Mouse (Mus musculus): ENCODE measurements at regions not wholly inside any gene's neighbourhood (a gene's known extent, or its start where the extent isn't known, plus 50 kb on each side); places are given as distances from the start of the nearest gene placed in this dataset.
"Not testable (repeated sequence)": the region's sequence is repeated elsewhere in the genome, so short reads cannot be mapped to it uniquely, and the experiment has no call there.

DNA sequence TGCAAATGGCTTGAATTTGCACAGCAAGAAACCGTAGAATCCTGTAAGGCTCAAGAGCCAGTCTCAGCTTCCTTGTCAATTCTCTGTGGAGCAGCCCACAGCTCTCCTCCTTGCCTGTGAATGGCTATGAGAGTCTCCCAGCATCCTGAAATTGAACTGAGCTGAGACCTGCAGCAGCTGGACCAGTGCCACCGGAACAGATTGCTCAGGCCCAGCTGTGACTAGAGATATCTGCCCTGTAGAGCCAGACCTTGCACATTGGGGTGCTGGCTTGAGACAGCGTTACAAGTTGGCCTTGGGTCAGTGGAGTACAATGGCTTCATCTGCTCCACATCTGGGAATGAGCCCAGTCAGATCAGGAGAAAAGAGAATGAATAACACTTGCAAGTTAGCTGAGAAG, 390.6 kb downstream of the Tcerg1l start:
- H3K4me3 ChIP-seq = no peak overlapping the region
- H3K27me3 ChIP-seq = no peaks in the 10 kb centered on the region
- H3K36me3 ChIP-seq = no peaks in the 10 kb centered on the region
- no peaks in the 10 kb centered on the region for H3K9me3 ChIP-seq (replicated peaks)
- 46% methylated on average over 3 of the region's 3 CpGs for WGBS
- H3K4me1 ChIP-seq (replicated peaks) = no peaks in the 10 kb centered on the region
- no peak for ATAC-seq (replicated peaks; ENCODE audit: insufficient number of reproducible peaks, insufficient read depth, low FRiP score, low read depth)
- H3K9ac ChIP-seq = no peak overlapping the region
- H3K4me2 ChIP-seq = no peak overlapping the region
- H3K27ac ChIP-seq = no peak overlapping the region

DNA sequence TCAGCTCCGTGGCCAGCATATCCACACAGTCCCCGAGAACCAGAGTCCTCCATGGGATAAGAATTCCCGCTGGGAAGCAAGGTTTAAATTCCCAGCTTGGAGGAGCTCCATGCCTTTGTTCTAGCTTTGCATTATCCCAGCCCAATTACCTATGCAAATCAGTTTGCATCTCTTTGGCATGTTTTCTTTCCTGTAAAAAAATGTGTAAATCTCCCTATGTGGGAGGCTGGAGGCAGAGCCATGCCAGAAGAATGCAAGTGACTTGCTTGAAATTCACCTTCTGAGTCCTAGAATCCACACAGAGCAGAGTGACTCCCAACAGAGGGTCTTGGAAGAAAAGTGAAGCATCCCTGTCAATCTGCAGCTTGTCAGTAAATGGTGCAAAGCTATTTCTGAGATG, 388.9 kb downstream of the Tcerg1l start:
- H3K27ac ChIP-seq = no peak overlapping the region
- no peak overlapping the region for H3K4me3 ChIP-seq
- H3K4me1 ChIP-seq (replicated peaks) = no peaks in the 10 kb centered on the region
- no peak overlapping the region for H3K4me2 ChIP-seq
- H3K9ac ChIP-seq = no peak overlapping the region
- no peaks in the 10 kb centered on the region for H3K27me3 ChIP-seq
- H3K36me3 ChIP-seq = no peaks in the 10 kb centered on the region
- ATAC-seq (replicated peaks; ENCODE audit: insufficient number of reproducible peaks, insufficient read depth, low FRiP score, low read depth) = no peak
- 44% methylated on average over 3 of the region's 3 CpGs for WGBS
- H3K9me3 ChIP-seq (replicated peaks) = no peaks in the 10 kb centered on the region

DNA sequence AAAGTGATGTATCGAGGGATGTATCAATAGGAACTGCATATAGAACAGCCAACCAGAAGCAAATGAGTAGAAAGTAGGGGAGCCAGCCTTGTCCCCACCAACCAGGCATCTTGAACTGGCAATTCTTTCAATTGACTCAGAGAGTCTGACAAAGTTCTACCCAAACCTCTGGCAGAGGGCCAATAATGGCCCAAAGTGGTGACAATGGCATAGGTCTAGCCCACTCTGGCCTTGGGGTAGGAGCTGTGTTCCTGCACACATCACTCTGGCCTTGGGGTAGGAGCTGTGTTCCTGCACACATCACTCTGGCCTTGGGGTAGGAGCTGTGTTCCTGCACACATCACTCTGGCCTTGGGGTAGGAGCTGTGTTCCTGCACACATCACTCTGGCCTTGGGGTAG, 373.5 kb downstream of the Tcerg1l start:
- H3K9ac ChIP-seq; H3K36me3 ChIP-seq; H3K27me3 ChIP-seq; H3K9me3 ChIP-seq (replicated peaks); ATAC-seq (replicated peaks; ENCODE audit: insufficient number of reproducible peaks, insufficient read depth, low FRiP score, low read depth); H3K4me3 ChIP-seq; H3K4me2 ChIP-seq; H3K27ac ChIP-seq; H3K4me1 ChIP-seq (replicated peaks): not testable (repeated sequence)
- WGBS = 90% methylated on average over 1 of the region's 1 CpGs

DNA sequence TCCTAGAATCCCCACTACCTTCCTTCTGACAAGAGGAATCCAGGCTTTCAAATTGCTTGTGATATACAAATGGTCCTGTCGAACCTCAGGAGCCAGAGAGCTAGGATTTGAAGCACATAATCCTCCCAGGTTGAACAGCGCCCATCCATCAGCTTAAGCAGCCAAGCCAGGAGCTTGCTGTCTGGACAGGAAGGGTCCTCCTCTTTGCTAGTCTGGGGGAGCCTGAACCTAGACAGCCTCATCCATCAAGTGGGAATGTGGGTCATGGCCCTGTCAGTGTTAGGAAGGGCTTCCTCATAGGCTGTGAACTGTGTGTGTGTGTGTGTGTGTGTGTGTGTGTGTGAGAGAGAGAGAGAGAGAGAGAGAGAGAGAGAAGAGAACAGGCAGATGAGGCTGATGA, 345.8 kb downstream of the Tcerg1l start:
- H3K27ac ChIP-seq = no peak overlapping the region
- no peaks in the 10 kb centered on the region for H3K36me3 ChIP-seq
- ATAC-seq (replicated peaks; ENCODE audit: insufficient number of reproducible peaks, insufficient read depth, low FRiP score, low read depth) = no peak
- H3K27me3 ChIP-seq = no peaks in the 10 kb centered on the region
- H3K4me3 ChIP-seq = no peak overlapping the region
- no peak overlapping the region for H3K4me2 ChIP-seq
- no peaks in the 10 kb centered on the region for H3K4me1 ChIP-seq (replicated peaks)
- H3K9me3 ChIP-seq (replicated peaks) = no peaks in the 10 kb centered on the region
- H3K9ac ChIP-seq = no peak overlapping the region
- 41% methylated on average over 2 of the region's 2 CpGs for WGBS

DNA sequence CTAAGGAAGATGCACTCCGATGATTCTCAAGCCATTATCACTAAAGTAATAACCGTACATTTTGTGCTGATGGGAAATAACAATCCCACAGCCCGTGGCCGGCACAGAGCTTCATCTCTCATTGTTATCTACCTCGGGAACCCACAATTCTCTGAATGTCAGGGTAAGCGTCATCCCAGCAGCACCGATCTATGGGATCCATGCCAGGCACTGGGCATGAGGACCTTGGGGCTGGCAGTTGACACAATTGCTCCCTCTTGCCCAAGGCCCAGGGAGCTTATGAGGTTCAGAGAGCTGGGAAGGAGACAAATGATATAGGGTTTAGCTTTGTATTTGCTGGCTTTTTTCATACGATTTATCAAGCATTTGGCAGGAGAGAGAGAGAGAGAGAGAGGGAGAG, 342.8 kb downstream of the Tcerg1l start:
- H3K4me3 ChIP-seq = no peak overlapping the region
- no peak overlapping the region for H3K4me2 ChIP-seq
- 79% methylated on average over 8 of the region's 8 CpGs for WGBS
- H3K9ac ChIP-seq = no peak overlapping the region
- H3K27ac ChIP-seq = no peak overlapping the region
- no peaks in the 10 kb centered on the region for H3K4me1 ChIP-seq (replicated peaks)
- no peaks in the 10 kb centered on the region for H3K27me3 ChIP-seq
- H3K9me3 ChIP-seq (replicated peaks) = no peaks in the 10 kb centered on the region
- H3K36me3 ChIP-seq = no peaks in the 10 kb centered on the region
- ATAC-seq (replicated peaks; ENCODE audit: insufficient number of reproducible peaks, insufficient read depth, low FRiP score, low read depth) = no peak

DNA sequence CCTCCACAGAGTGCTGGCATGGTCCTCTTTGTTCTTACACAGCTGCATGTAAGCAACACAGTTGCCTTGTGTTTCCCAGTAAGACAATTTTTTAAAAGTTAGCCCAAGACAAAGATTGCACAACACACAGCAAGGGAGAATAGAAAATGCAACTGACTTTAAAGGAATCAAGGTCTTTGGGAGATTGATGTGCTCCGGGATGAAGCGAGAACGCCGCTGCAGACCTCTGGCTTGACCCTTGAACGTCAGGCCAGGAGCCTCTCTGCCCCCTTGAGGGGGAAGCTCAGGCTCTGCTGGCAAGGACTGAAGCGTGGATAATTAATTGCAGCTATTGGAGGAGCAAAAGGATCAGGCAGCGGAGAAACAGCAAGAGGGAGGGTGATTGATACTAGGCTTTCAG, 336.4 kb downstream of the Tcerg1l start:
- H3K4me1 ChIP-seq (replicated peaks) = no peaks in the 10 kb centered on the region
- no peak overlapping the region for H3K4me2 ChIP-seq
- no peak overlapping the region for H3K4me3 ChIP-seq
- H3K27me3 ChIP-seq = no peaks in the 10 kb centered on the region
- H3K9me3 ChIP-seq (replicated peaks) = no peaks in the 10 kb centered on the region
- no peak overlapping the region for H3K27ac ChIP-seq
- no peaks in the 10 kb centered on the region for H3K36me3 ChIP-seq
- ATAC-seq (replicated peaks; ENCODE audit: insufficient number of reproducible peaks, insufficient read depth, low FRiP score, low read depth) = no peak
- WGBS = 51% methylated on average over 7 of the region's 7 CpGs
- no peak overlapping the region for H3K9ac ChIP-seq

DNA sequence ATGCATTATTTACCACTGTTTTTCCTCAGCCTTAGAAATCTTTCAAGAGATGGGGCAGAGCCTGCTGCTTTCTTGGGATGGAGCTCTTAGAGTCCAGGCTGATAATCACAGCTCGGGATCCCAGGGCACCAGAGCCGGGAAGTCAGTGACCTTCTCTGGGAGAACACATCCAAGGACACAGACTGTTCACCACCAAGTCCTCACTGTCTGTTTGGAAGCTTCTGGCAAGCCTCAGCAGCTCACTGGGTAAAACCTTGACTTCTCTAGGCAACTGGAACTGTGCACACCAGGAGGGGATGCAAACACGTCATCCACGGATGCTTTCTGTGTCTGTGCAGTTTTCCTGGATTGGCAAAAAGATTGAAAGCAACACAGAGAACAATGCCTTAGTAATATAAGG, 330.6 kb downstream of the Tcerg1l start:
- Histone ChIP-seq H3K9me3 (replicated peaks) (no peaks in the 10 kb centered on the region), H3K4me3 (no peak overlapping the region), H3K27ac (no peak overlapping the region), H3K36me3 (no peaks in the 10 kb centered on the region), H3K27me3 (no peaks in the 10 kb centered on the region), H3K9ac (no peak overlapping the region), H3K4me2 (no peak overlapping the region), H3K4me1 (replicated peaks) (no peaks in the 10 kb centered on the region)
- 70% methylated on average over 4 of the region's 4 CpGs for WGBS
- ATAC-seq (replicated peaks; ENCODE audit: insufficient number of reproducible peaks, insufficient read depth, low FRiP score, low read depth) = no peak

DNA sequence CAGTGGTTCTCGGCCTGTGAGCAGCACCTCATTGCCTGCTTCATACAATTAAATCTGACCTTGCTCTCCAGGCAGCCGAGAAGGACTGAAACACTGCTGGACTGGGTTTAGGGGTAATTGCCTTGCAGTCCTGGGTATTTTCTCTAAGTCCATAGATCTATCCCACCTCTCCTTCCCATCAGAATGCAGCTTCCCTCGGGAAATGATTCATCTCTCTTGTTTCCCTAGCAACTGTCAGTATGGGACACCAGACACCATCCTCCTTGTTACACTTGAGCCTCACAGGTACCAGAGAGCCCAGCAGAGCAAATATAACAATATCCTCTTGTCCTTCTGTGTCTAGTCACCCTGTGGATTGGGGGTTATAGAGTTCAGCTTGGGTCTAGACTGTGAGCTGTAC, 322.3 kb downstream of the Tcerg1l start:
- H3K36me3 ChIP-seq = no peaks in the 10 kb centered on the region
- H3K27ac ChIP-seq = no peak overlapping the region
- no peak overlapping the region for H3K9ac ChIP-seq
- no peak overlapping the region for H3K4me3 ChIP-seq
- H3K9me3 ChIP-seq (replicated peaks) = no peaks in the 10 kb centered on the region
- H3K27me3 ChIP-seq = no peaks in the 10 kb centered on the region
- no peak overlapping the region for H3K4me2 ChIP-seq
- 60% methylated on average over 3 of the region's 3 CpGs for WGBS
- ATAC-seq (replicated peaks; ENCODE audit: insufficient number of reproducible peaks, insufficient read depth, low FRiP score, low read depth) = no peak
- H3K4me1 ChIP-seq (replicated peaks) = no peaks in the 10 kb centered on the region

DNA sequence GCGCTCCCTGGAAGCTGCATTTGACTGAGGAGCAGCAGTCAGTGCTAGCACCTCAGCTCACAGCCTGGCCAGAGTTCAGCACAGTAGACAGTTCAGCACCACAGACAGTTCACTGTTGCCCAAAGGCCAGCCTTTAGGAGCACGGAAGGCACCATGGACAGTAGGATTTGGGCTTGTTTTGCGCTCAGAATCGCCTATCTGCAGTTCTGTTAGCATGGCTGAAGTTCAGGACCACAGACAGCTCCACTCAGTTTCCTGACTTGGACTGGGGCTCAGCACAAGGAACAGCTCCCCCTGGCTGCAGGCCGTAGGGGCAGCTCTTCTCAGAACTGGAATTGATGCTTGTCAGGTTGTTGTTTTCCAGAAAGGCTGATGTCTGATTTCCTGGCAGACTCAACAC, 313.6 kb downstream of the Tcerg1l start:
- Histone ChIP-seq H3K4me3 (no peak overlapping the region), H3K4me1 (replicated peaks) (no peaks in the 10 kb centered on the region), H3K27ac (no peak overlapping the region), H3K9me3 (replicated peaks) (no peaks in the 10 kb centered on the region), H3K9ac (no peak overlapping the region), H3K4me2 (no peak overlapping the region), H3K36me3 (no peaks in the 10 kb centered on the region), H3K27me3 (no peaks in the 10 kb centered on the region)
- ATAC-seq (replicated peaks; ENCODE audit: insufficient number of reproducible peaks, insufficient read depth, low FRiP score, low read depth) = peak; percentile 53; the same call in 1 of the 2 replicates
- WGBS = 17% methylated on average over 5 of the region's 5 CpGs

DNA sequence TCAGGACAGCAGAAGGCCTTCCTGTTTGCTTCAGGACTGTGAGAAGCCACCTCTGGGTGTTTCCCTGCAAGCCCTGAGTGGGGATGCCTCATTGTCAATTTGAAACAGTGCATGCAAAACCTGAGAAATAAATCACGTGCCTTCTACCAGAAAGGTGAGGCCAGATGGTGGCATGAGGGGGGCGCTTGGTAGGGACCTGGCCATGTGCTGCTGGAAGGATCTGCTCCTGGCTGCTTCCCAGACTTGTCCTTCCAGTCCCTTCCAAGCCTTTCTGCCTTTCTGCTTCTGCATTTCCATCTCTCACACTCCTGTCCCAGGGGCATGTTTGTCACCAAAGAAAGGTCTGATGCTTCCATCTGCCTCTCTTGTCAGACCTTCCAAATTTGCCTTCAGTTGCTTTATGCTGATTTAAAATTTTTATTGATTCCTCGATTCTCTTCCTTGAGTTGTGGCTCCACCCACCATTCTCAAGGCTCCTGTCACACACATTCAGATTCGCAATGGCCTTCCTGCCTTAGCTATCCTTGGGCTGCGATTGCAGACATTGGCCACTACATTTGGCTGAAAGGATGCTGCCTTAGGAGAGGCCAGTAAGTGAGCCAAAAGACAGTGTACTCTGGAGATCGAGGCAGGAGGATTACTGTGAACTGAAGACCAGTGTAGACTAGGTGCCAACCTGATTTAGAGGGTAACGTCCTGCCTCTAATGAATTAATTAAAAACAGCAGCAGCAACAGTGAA, 289.9 kb downstream of the Tcerg1l start:
- ATAC-seq (replicated peaks; ENCODE audit: insufficient number of reproducible peaks, insufficient read depth, low FRiP score, low read depth) = no peak
- H3K4me3 ChIP-seq = no peak overlapping the region
- 59% methylated on average over 7 of the region's 7 CpGs for WGBS

DNA sequence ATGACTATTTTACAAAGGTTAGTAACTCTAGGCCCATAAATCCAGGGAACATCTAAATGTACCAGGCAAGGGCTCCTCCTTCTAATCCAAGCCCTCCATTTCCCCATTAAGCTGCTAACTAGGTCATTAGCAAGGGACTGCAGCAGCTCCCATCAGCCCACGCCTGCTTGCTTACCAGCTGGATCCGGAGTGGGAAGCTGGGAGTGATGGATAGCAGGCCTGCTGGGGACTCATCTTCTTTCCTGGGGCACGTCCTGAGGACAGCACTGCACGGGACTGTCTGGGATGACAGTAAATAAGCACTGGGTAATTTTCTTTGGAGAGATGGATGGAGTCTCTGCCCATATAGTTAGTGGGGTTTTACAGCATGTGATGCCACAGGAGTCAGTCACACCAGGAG, 276.0 kb downstream of the Tcerg1l start:
- Histone ChIP-seq H3K27ac (no peak overlapping the region), H3K4me3 (no peak overlapping the region), H3K4me2 (no peak overlapping the region), H3K36me3 (no peaks in the 10 kb centered on the region), H3K9me3 (replicated peaks) (no peaks in the 10 kb centered on the region), H3K27me3 (no peaks in the 10 kb centered on the region), H3K9ac (no peak overlapping the region), H3K4me1 (replicated peaks) (no peaks in the 10 kb centered on the region)
- no peak for ATAC-seq (replicated peaks; ENCODE audit: insufficient number of reproducible peaks, insufficient read depth, low FRiP score, low read depth)
- 34% methylated on average over 4 of the region's 4 CpGs for WGBS

More for the DNA sequence above, 289.9 kb downstream of the Tcerg1l start:
- Histone ChIP-seq H3K27me3 (no peaks in the 10 kb centered on the region), H3K36me3 (no peaks in the 10 kb centered on the region), H3K4me2 (no peak overlapping the region), H3K9me3 (replicated peaks) (no peaks in the 10 kb centered on the region), H3K27ac (no peak overlapping the region), H3K9ac (no peak overlapping the region), H3K4me1 (replicated peaks) (no peaks in the 10 kb centered on the region)

DNA sequence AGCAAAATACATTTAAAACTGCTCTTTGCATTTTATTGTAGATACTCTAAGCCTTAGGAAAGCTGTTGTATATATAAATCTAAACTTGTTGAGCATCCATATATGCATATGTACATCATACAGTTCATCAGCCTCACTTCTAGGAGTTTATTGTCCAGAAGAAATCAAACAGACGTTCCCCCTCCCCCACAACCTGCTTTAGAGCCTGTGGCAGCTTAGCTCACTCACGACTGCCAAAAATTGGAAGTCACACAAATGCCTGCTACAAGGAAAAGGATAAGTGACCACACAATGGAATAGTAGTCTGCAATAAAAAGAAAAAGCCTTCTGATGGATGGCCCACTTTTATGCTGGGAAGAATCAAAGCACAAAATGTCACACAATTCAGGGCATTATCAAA, 267.8 kb downstream of the Tcerg1l start:
- Histone ChIP-seq H3K9ac (no peak overlapping the region), H3K4me3 (no peak overlapping the region), H3K36me3 (no peaks in the 10 kb centered on the region), H3K27me3 (no peaks in the 10 kb centered on the region), H3K4me1 (replicated peaks) (no peaks in the 10 kb centered on the region), H3K4me2 (no peak overlapping the region), H3K9me3 (replicated peaks) (no peaks in the 10 kb centered on the region), H3K27ac (no peak overlapping the region)
- 51% methylated on average over 2 of the region's 2 CpGs for WGBS
- no peak for ATAC-seq (replicated peaks; ENCODE audit: insufficient number of reproducible peaks, insufficient read depth, low FRiP score, low read depth)
